Mouse (Mus musculus) left cerebral cortex, postnatal 14 days (tissue): ENCODE results near the gene Usp26. TPM values are rescaled to one million over a fixed set of nuclear protein-coding genes. Genes with fewer than 3 reads are reported as not detected.

Experiments used
- DNase-seq, 2 experiments: peaks; one replicate each; pipeline ENCODE4 v3.0.0; 2021 to 2022; ENCODE audit warnings: low spot score in 2 of 2, mixed read lengths in 1 of 2
- intact Hi-C: fragments of 180-260 bp; cut with DNase I; formaldehyde crosslinking; loops from one replicate; pipeline ENCODE4 v1.15.1; 2025
- long read RNA-seq, 2 experiments: library from polyadenylated mRNA; stranded (forward); transcript quantifications; one replicate each; pipeline ENCODE4 v2.0.0; 2021
- total RNA-seq, 2 experiments: library from RNA; stranded (reverse); gene quantifications; 2 replicates each; pipeline ENCODE4 v1.2.3; 2021

Usp26 gene
- not detected for total RNA-seq
- long read RNA-seq, experiment 1, result 0 reads
- long read RNA-seq, experiment 2, result 0 reads

- no peak for DNase-seq
Observed at GRCm38 (mm10) chrX:51801133-51801532, at the start of gene Usp26. Gene Usp26 (minus strand): TSS chrX:51801233.

GRCm38 (mm10) chrX:51814466-51815247 lies 13.6 kb upstream of the Usp26 start:
- intact Hi-C loops, result no loop called here
- no peak for DNase-seq

More at GRCm38 (mm10) chrX:51801133-51801532, at the start of gene Usp26:
- intact Hi-C loops, result no loop called here

GRCm38 (mm10) chrX:51767457-51767856 lies 33.6 kb downstream of the Usp26 start:
- intact Hi-C loops, result loop anchor here (10.0 kb wide), 1 partner anchor 607 kb away; no protein-coding TSS in a partner anchor
- DNase-seq, result peak in 1 of 2 experiments; percentile 2

- DNase-seq, result peak; percentile 49 to 63
- intact Hi-C loops, result no loop called here
Observed at GRCm38 (mm10) chrX:51736450-51736849, 64.6 kb downstream of the Usp26 start.

- intact Hi-C loops, result no loop called here
- DNase-seq, result no peak
Observed at GRCm38 (mm10) chrX:51714086-51714745, 86.8 kb downstream of the Usp26 start.

GRCm38 (mm10) chrX:51712996-51713395 lies 88.0 kb downstream of the Usp26 start:
- intact Hi-C loops, result no loop called here

More at GRCm38 (mm10) chrX:51712996-51713395, 88.0 kb downstream of the Usp26 start:
- DNase-seq, result no peak

Other genes starting within 250 kb of the Usp26 start
- gene Hs6st2, start 119.4 kb downstream of the Usp26 start, total RNA-seq, result 10 to 100 TPM; 41.7 to 51.7 TPM
- gene 1700080O16Rik, start 171.5 kb upstream of the Usp26 start, total RNA-seq, result not detected